Mouse (Mus musculus) fibroblast of lung, adult 2 months (primary cell): ENCODE measurements around the gene 1700028K03Rik.

Experiments used
- DNase-seq: peaks from one replicate; pipeline ENCODE4 v3.0.0-alpha.2; 2011; ENCODE audit warnings: low read depth

The 1700028K03Rik gene

GRCm38 (mm10) chr5:107534581-107534980, at the start of gene 1700028K03Rik:
1700028K03Rik (plus strand) TSS chr5:107534709.
- DNase-seq, result no peak

DNA sequence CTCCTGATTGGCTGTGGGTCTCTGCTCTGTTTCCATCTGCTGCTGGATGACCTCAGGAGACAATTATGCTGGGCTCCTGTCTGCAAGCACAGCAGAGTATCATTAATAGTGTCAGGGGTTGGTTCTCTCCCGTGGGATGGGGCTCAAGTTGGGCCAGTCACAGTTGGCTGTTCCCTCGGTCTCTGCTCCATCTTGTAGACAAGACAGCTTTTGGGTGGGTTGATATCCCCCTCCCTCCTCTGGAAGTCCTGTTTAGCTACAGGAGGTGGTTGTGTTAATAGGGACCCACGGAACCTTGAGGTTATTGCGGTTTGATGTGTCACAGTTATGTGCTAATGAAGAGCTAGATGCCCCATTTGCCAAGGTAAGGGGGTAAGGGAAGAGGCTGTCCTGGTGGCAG, 45.5 kb upstream of the 1700028K03Rik start:
- DNase-seq, result no peak

GRCm38 (mm10) chr5:107491036-107491435, 43.5 kb upstream of the 1700028K03Rik start:
- no peak for DNase-seq

GRCm38 (mm10) chr5:107492471-107492870, 42.0 kb upstream of the 1700028K03Rik start:
- no peak for DNase-seq

GRCm38 (mm10) chr5:107494759-107495158, 39.8 kb upstream of the 1700028K03Rik start:
- no peak for DNase-seq

- no peak for DNase-seq
These were observed 38.5 kb upstream of the 1700028K03Rik start for GRCm38 (mm10) chr5:107496047-107496446.

GRCm38 (mm10) chr5:107497519-107498501, 36.7 kb upstream of the 1700028K03Rik start:
- no peak for DNase-seq

- DNase-seq, result no peak
These were observed 35.7 kb upstream of the 1700028K03Rik start for GRCm38 (mm10) chr5:107498806-107499310.

DNA sequence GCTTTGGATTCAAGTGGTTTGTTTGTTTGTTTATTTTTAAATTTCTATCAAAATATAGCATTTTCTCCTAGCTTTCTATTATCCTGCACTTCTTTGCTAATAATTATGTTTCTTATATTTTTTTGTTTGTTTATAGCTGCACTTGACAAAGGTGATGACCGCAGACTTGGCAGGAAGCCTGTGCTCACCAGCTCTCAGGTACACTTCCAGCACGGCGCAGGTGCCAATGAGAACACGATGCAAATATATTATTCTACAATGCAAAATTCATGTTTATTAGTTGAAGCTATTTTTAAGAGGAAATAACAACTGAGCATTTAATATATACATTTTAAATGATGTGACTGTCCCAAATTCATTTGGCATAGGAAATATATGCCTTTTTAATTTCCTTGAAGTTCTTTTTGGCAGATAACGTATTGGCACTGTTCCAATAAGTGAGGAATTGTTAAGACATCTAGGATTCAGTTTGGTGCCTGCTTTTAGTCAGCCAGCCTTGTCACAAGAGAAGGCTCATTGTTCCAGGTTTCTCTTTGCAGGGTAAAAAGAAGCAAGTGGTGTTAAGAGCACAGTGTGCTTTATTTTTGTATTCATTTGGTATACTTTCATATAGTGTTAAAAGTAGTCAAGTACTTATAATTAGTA, 34.5 kb upstream of the 1700028K03Rik start:
- DNase-seq, result no peak

- no peak for DNase-seq
These were observed 33.8 kb upstream of the 1700028K03Rik start for GRCm38 (mm10) chr5:107500741-107501140.

GRCm38 (mm10) chr5:107507321-107507720, 27.2 kb upstream of the 1700028K03Rik start, which contains the start of gene Gm42669:
Gm42669 (plus strand) TSS chr5:107507621.
- DNase-seq, result no peak

DNA sequence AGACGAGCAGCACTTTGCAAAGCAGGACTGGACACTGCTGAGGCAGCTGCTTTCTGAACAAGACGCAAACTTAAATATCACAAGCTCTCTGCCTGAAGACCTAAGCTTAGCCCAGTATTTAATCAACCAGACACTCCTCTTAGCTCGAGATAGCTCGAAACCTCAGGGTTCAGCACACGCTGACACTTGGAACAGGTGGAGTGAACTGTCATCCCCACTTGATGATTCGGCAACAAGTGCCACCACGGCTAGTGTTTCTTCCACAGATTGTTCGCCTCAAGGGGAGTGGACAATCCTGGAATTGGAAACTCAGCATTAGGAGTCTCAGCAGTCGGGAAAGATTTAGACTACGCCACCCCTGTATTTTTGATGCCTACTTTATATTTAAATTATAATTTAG, 24.0 kb upstream of the 1700028K03Rik start:
- no peak for DNase-seq

- no peak for DNase-seq
These were observed 23.2 kb upstream of the 1700028K03Rik start for GRCm38 (mm10) chr5:107511326-107511725.

- peak; percentile 9 for DNase-seq
These were observed 20.9 kb upstream of the 1700028K03Rik start for GRCm38 (mm10) chr5:107513583-107513982.

DNA sequence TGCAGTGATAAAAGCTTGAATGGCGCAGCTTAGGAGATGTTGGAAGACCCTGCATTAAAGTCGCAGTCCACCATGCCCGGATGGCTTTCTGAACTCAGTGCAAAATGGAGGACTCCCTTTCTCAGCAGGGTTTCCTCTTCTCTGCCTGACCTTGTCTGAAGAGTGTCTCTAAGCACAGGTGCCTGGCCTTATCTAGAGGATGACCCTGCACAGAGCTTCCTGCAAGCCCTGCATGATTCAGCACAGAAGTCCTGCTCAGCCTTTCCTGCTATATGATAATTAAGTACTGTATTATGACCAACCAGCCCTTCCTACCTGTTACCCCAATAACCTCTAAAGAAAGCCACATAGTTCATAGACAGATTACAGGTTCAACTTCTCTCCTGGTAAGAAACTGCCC, 19.1 kb upstream of the 1700028K03Rik start:
- no peak for DNase-seq

DNA sequence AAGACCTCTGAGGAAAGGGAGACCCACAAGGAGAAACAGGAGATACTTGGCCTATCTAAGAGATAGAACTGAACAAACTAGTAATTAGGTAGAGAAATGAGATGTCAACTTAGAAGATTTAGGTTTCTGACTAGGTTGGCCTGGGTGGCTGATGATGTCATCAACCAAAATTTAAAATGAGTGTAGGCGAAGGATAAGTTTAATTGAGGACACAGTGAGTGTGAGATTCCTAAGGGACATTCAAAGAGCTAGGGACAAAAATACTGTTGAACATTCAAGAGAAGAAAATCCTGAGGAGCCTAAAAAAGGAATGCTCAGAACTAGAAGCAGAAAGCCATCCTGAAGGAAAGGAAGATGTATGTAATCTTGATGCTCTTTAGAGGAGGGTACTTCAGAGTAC, 18.4 kb upstream of the 1700028K03Rik start:
- no peak for DNase-seq

GRCm38 (mm10) chr5:107518602-107519001, 15.9 kb upstream of the 1700028K03Rik start:
- DNase-seq, result no peak

- no peak for DNase-seq
These were observed 13.1 kb upstream of the 1700028K03Rik start for GRCm38 (mm10) chr5:107521386-107521785.

- DNase-seq, result no peak
These were observed 12.6 kb upstream of the 1700028K03Rik start for GRCm38 (mm10) chr5:107521897-107522296.

- no peak for DNase-seq
These were observed 10.2 kb upstream of the 1700028K03Rik start for GRCm38 (mm10) chr5:107524281-107524680.

DNA sequence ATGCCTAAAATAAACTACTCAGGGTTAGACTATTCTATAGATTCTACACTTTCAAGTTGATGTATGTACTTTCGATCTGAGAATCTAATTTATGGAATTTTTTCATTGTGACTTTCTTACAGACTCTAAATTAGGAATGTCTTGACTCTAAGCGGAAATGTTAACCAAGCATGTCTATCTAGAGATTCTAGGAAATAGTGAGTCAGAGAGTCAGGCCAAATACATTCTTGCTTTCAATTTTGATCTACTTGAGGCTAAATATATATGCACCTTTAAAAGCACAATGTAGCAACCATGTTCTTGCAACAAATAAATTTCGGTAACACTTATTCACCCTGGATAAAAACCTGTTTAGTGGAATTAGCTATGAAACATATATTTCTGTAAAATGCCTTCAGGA, 5.7 kb upstream of the 1700028K03Rik start:
- no peak for DNase-seq

GRCm38 (mm10) chr5:107533590-107533989, 919 bp upstream of the 1700028K03Rik start:
- no peak for DNase-seq

GRCm38 (mm10) chr5:107541696-107542095, 7.2 kb downstream of the 1700028K03Rik start:
- DNase-seq, result no peak
